Mouse (Mus musculus) central nervous system, embryonic 18 days (tissue): ENCODE results near the gene Als2cr12. TPM values are rescaled to one million over a fixed set of nuclear protein-coding genes. Genes with fewer than 3 reads are reported as not detected.

ENCODE experiments used
- polyA plus RNA-seq: library from polyadenylated mRNA; depleted of rRNA; stranded (reverse); fragments of >200 nt; gene quantifications from 2 replicates; pipeline ENCODE4 v1.2.3, GENCODE M21; 2012; rRNA removed

Gene Als2cr12
- polyA plus RNA-seq, result 0.09 TPM in 1 of 2 replicates, not detected in the other

GRCm38 (mm10) chr1:58695810-58696209 lies at the start of gene Als2cr12:
Gene Als2cr12, minus strand, starts transcription at chr1:58695989.

GRCm38 (mm10) chr1:58711365-58712016 lies 15.7 kb upstream of the Als2cr12 start, which contains the start of gene Cflar:
Gene Cflar, plus strand, starts transcription at chr1:58711508.

Other genes starting within 250 kb of the Als2cr12 start
- gene Orc2, start 190.9 kb downstream of the Als2cr12 start, polyA plus RNA-seq, result 18.4 and 19.7 TPM in 2 replicates
- 7.0 and 7.9 TPM in 2 replicates for gene Fam126b, start 109.7 kb downstream of the Als2cr12 start, polyA plus RNA-seq
- gene Ndufb3, start 109.6 kb downstream of the Als2cr12 start, polyA plus RNA-seq, result 168 and 186 TPM in 2 replicates
- 14.3 and 14.8 TPM in 2 replicates for gene Cflar, start 15.5 kb upstream of the Als2cr12 start, polyA plus RNA-seq
- 2.2 and 2.4 TPM in 2 replicates for gene Casp8, start 99.4 kb upstream of the Als2cr12 start, polyA plus RNA-seq